In the genomic region with DNA sequence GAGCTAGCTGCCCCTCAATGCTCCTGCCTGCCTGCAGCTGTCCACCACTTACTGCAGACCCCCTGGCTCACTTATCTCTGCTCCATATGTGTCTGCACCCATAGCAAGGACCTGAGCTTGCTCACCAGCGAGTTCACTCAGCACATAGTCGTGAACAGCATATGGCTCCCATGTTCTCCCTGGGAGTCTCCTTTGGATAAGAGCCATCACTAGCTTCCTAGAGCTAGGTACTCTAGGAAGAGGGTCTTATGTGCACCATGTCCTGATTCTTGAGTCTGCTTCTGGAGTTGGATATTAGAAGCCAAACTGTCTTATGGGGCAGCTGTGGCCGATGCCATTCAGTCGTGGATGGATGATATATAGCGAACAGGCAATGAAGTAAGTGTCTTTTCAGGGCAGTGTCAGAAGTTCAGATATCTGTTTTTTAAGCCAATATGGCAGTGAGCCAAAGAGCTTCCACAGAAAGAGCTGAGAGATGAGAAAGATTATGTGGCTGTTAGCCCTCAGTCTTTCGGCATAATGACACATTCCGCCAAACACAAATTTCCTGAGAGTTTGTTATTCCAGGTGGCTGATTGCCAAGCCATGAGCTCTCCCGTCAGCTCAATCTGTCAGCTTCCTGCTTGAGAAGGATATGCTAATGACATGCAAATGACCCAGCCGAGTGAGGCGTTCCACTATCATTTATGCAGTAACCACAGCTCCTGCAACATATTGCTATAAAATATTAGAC, we compare ENCODE assay signal across 9 mouse cellular contexts.
DNase-seq lines count a peak whose midpoint lies in the region; ATAC-seq and TF ChIP-seq lines count a peak whose summit lies in the region.
"Had no signal": no experiment of that assay in that cellular context is flagged by ENCODE, and none has a peak within 500 bp of the region (broad histone marks: within the 10 kb centered on the region; RNA-seq: fewer than 3 reads in every experiment).

No protein-coding gene starts in this region.

- 23% methylated on average over 10 of the region's 10 CpGs for WGBS in kidney, embryonic 14.5 days
- WGBS in lung, postnatal 0 days, result 25% methylated on average over 10 of the region's 10 CpGs
- WGBS in stomach, postnatal 0 days, result 19% methylated on average over 10 of the region's 10 CpGs

- peak; percentile 35 to 74 for DNase-seq in frontal cortex, adult 2 months (ENCODE audit: extremely low spot score in 1 of 2, low spot score in 1 of 2)
- peak; percentile 60 for DNase-seq in cerebellum, adult 11 months
- peak; percentile 42 for DNase-seq in gonadal fat pad, adult 2 months (ENCODE audit: low read depth)
- DNase-seq in lung, postnatal 0 days (ENCODE audit: low spot score), result peak; percentile 88
- peak; percentile 42 for DNase-seq in stomach, postnatal 0 days (ENCODE audit: low spot score)
- DNase-seq in ovary, adult 18-20 months (ENCODE audit: low spot score), result no peak

- H3K9ac ChIP-seq in kidney, embryonic 14.5 days (ENCODE audit: low read depth, low read length), result no peak overlapping the region
- no peak overlapping the region for H3K9ac ChIP-seq in lung, postnatal 0 days (replicated peaks; ENCODE audit: low read depth)
- no peak overlapping the region for H3K9ac ChIP-seq in stomach, postnatal 0 days (ENCODE audit: low read length)
- H3K9ac ChIP-seq: embryonic facial prominence, embryonic 13.5 days had no signal

- no peak overlapping the region; the same call in 1 of the 2 replicates for H3K4me2 ChIP-seq in kidney, embryonic 14.5 days (replicated peaks; ENCODE audit: low read depth, low read length)
- H3K4me2 ChIP-seq in lung, postnatal 0 days (replicated peaks; ENCODE audit: low read depth, low read length), result peak overlapping the region; percentile 6; the same call in 1 of the 2 replicates
- 0 out of 2 replicates have a peak overlapping the region, but pooled peaks have one; percentile 2 for H3K4me2 ChIP-seq in stomach, postnatal 0 days (replicated peaks; ENCODE audit: low read depth)
- H3K4me2 ChIP-seq: embryonic facial prominence, embryonic 13.5 days had no signal

- peaks cover 6% of the 10 kb centered on the region; the same call in 1 of the 2 replicates for H3K4me1 ChIP-seq in kidney, embryonic 14.5 days (ENCODE audit: control insufficient read depth, insufficient read depth, low read length)
- peaks cover 4% of the 10 kb centered on the region; the same call in 1 of the 2 replicates for H3K4me1 ChIP-seq in lung, postnatal 0 days (ENCODE audit: insufficient read depth, low read depth, low read length)
- H3K4me1 ChIP-seq in stomach, postnatal 0 days (replicated peaks; ENCODE audit: control insufficient read depth, insufficient read depth), result no peaks in the 10 kb centered on the region

- H3K36me3 ChIP-seq in kidney, embryonic 14.5 days (ENCODE audit: control insufficient read depth, insufficient read depth, low read length), result no peaks in the 10 kb centered on the region
- H3K36me3 ChIP-seq in lung, postnatal 0 days (ENCODE audit: insufficient read depth, low read length), result no peaks in the 10 kb centered on the region
- H3K36me3 ChIP-seq in stomach, postnatal 0 days (ENCODE audit: control insufficient read depth, insufficient read depth, low read length), result peaks cover 8% of the 10 kb centered on the region; the same call in 1 of the 2 replicates

- no peaks in the 10 kb centered on the region for H3K27me3 ChIP-seq in kidney, embryonic 14.5 days (ENCODE audit: control insufficient read depth, insufficient read depth, low read length)
- H3K27me3 ChIP-seq in lung, postnatal 0 days (replicated peaks; ENCODE audit: insufficient read depth, low read length), result no peaks in the 10 kb centered on the region
- no peaks in the 10 kb centered on the region for H3K27me3 ChIP-seq in stomach, postnatal 0 days (ENCODE audit: control insufficient read depth, insufficient read depth, low read length)
- H3K27me3 ChIP-seq: embryonic facial prominence, embryonic 13.5 days had no signal

- no peak for TF ChIP-seq CTCF in lung, postnatal 0 days (IDR thresholded peaks at IDR 0.05)
- no peak for TF ChIP-seq CTCF in stomach, postnatal 0 days (IDR thresholded peaks at IDR 0.05; ENCODE audit: low read depth)

- no peak for TF ChIP-seq EP300 in lung, postnatal 0 days (IDR thresholded peaks at IDR 0.05)
- TF ChIP-seq EP300 in stomach, postnatal 0 days (optimal IDR thresholded peaks at IDR 0.05), result no peak

- no peak for ATAC-seq in frontal cortex, adult (ENCODE audit: low TSS enrichment)
- ATAC-seq in kidney, embryonic 14.5 days (ENCODE audit: low FRiP score, low TSS enrichment), result peak; percentile 63; the same call in 1 of the 2 replicates
- ATAC-seq in lung, postnatal 0 days, result peak; percentile 70
- no peak for ATAC-seq in stomach, postnatal 0 days (ENCODE audit: low FRiP score, low TSS enrichment)

- H3K4me3 ChIP-seq in kidney, embryonic 14.5 days (ENCODE audit: low read length), result no peak overlapping the region
- no peak overlapping the region for H3K4me3 ChIP-seq in lung, postnatal 0 days (ENCODE audit: low read depth, low read length)
- no peak overlapping the region for H3K4me3 ChIP-seq in stomach, postnatal 0 days (ENCODE audit: low read depth, low read length)
- H3K4me3 ChIP-seq: embryonic facial prominence, embryonic 13.5 days had no signal

- H3K9me3 ChIP-seq in kidney, embryonic 14.5 days (ENCODE audit: control insufficient read depth, low read length), result no peaks in the 10 kb centered on the region
- no peaks in the 10 kb centered on the region for H3K9me3 ChIP-seq in lung, postnatal 0 days (ENCODE audit: low read length)
- H3K9me3 ChIP-seq in stomach, postnatal 0 days (ENCODE audit: control insufficient read depth, low read length), result no peaks in the 10 kb centered on the region
- H3K9me3 ChIP-seq: embryonic facial prominence, embryonic 13.5 days had no signal

- H3K27ac ChIP-seq in kidney, embryonic 14.5 days (ENCODE audit: low read depth, low read length), result no peak overlapping the region
- no peak overlapping the region for H3K27ac ChIP-seq in lung, postnatal 0 days (ENCODE audit: low read length)
- no peak overlapping the region for H3K27ac ChIP-seq in stomach, postnatal 0 days (replicated peaks)
- H3K27ac ChIP-seq: embryonic facial prominence, embryonic 13.5 days had no signal

Comparison
In these comparisons a context has a peak if more than half of its experiments do, and no peak if none do; other contexts are left out.
1. ATAC-seq: peak in kidney, embryonic 14.5 days (single experiment) and lung, postnatal 0 days (single experiment); none in frontal cortex, adult (single experiment) and stomach, postnatal 0 days (single experiment).